Mouse (Mus musculus) urinary bladder, postnatal 25 days (tissue): ENCODE data around the gene Cdk17.

Experiments used
- DNase-seq: peaks from one replicate; pipeline ENCODE4 v3.0.0; 2022; ENCODE audit warnings: low spot score

Gene Cdk17

GRCm38 (mm10) chr10:93263431-93263830 is 102.8 kb downstream of the Cdk17 start:
- no peak for DNase-seq

GRCm38 (mm10) chr10:93264001-93264400 is 103.3 kb downstream of the Cdk17 start:
- no peak for DNase-seq

- DNase-seq = no peak
These were observed 105.2 kb downstream of the Cdk17 start for GRCm38 (mm10) chr10:93265833-93266232.

GRCm38 (mm10) chr10:93266521-93266920 is 105.8 kb downstream of the Cdk17 start:
- no peak for DNase-seq

- DNase-seq = no peak
These were observed 106.8 kb downstream of the Cdk17 start for GRCm38 (mm10) chr10:93267509-93267908.

GRCm38 (mm10) chr10:93268339-93268738 is 107.7 kb downstream of the Cdk17 start:
- no peak for DNase-seq

- no peak for DNase-seq
These were observed 109.1 kb downstream of the Cdk17 start for GRCm38 (mm10) chr10:93269744-93270143.

GRCm38 (mm10) chr10:93270889-93271460 is 110.3 kb downstream of the Cdk17 start:
- no peak for DNase-seq

- DNase-seq = no peak
These were observed 111.2 kb downstream of the Cdk17 start for GRCm38 (mm10) chr10:93271831-93272230.

- no peak for DNase-seq
These were observed 112.6 kb downstream of the Cdk17 start for GRCm38 (mm10) chr10:93272986-93273982.

- no peak for DNase-seq
These were observed 113.6 kb downstream of the Cdk17 start for GRCm38 (mm10) chr10:93274277-93274696.

GRCm38 (mm10) chr10:93275212-93276136 is 114.8 kb downstream of the Cdk17 start:
- DNase-seq = no peak

GRCm38 (mm10) chr10:93276349-93276763 is 115.7 kb downstream of the Cdk17 start:
- DNase-seq = no peak

GRCm38 (mm10) chr10:93276857-93277256 is 116.2 kb downstream of the Cdk17 start:
- DNase-seq = no peak

GRCm38 (mm10) chr10:93278361-93278760 is 117.7 kb downstream of the Cdk17 start:
- no peak for DNase-seq

GRCm38 (mm10) chr10:93279062-93279461 is 118.4 kb downstream of the Cdk17 start:
- no peak for DNase-seq

- no peak for DNase-seq
These were observed 119.9 kb downstream of the Cdk17 start for GRCm38 (mm10) chr10:93280586-93280985.

GRCm38 (mm10) chr10:93281092-93281491 is 120.4 kb downstream of the Cdk17 start:
- no peak for DNase-seq

- DNase-seq = no peak
These were observed 121.9 kb downstream of the Cdk17 start for GRCm38 (mm10) chr10:93282526-93282964.

GRCm38 (mm10) chr10:93283258-93283657 is 122.6 kb downstream of the Cdk17 start:
- no peak for DNase-seq

- no peak for DNase-seq
These were observed 124.8 kb downstream of the Cdk17 start for GRCm38 (mm10) chr10:93285489-93285888.

- DNase-seq = no peak
These were observed 127.0 kb downstream of the Cdk17 start for GRCm38 (mm10) chr10:93287551-93288145.
